Mouse (Mus musculus): Measurements from ENCODE around the gene Cyb561d1.

Gene Cyb561d1

GRCm38 (mm10) chr3:108203621-108204325, 2.8 kb upstream of the Cyb561d1 start:
- peak; percentile 74 to 81 for DNase-seq

GRCm38 (mm10) chr3:108203212-108203611, 2.2 kb upstream of the Cyb561d1 start:
- no peak for DNase-seq

DNA sequence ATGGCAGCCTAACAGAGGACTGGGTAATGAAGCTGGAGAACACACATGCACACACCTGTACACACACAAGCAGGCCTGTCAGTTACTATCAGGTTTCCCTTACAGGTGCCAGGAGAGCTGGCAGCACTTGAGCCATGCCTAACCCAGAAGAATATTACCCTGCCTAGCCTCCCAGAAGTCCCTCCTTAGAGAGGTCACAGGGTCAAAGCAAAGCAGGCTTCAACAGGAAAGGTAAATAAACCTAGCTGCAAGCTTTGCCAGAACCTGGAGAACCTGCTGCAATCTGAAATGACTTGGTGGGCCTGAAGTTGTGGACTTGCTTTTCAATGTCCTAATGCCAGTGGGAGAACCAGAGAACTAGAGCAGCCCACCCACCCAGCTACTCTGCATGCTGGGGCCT, 1.5 kb upstream of the Cyb561d1 start:
- DNase-seq: peak; percentile 72 to 86

DNA sequence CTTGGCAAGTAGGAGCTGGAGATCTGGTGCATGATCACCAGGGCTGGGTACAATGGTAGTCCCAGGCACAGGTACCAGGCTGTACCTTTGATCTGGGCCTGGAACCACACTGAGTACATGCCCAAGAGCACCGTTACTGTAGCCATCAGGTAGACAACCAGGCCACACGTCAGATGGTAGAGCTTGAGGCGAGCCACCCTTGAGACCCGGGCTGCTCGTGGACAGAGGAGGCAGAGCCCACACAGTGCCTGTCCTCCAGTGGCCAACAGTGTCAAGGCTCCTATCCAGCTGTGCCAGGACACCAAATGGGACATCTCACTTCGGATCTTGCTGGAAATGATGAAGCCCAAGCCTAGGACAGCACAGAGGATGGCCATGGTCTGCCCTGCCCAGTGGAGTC, 1.8 kb downstream of the Cyb561d1 start:
- no peak for DNase-seq

- DNase-seq: peak in 1 of 2 experiments; percentile 52
Measured at GRCm38 (mm10) chr3:108197066-108197497, 3.9 kb downstream of the Cyb561d1 start.

- DNase-seq: no peak
Measured at GRCm38 (mm10) chr3:108195941-108196590, 4.9 kb downstream of the Cyb561d1 start.

GRCm38 (mm10) chr3:108195287-108195686, 5.7 kb downstream of the Cyb561d1 start:
- DNase-seq: no peak

GRCm38 (mm10) chr3:108193686-108194085, 7.3 kb downstream of the Cyb561d1 start:
- DNase-seq: no peak

DNA sequence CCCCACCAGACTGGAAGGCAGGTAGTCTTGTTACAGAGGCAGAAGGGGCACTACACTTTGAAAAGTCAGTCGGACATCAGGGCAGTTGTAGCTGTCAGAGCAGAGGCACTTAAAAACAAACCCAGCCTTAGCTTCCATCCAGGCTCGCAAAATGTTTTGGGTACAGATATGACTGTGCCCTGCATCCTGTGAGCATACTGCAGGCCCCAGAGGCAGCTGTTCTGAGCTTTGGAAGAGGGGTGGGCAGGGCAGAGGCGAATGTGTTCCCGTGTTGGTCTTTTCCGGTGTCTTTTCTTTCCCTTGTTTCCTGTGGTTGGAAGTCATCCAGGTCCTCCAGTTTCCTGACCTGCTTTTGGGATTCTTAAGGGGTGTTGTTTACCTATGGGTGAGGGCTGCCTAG, 11.1 kb downstream of the Cyb561d1 start:
- DNase-seq: no peak

GRCm38 (mm10) chr3:108188716-108189490, 12.1 kb downstream of the Cyb561d1 start:
- DNase-seq: no peak

DNA sequence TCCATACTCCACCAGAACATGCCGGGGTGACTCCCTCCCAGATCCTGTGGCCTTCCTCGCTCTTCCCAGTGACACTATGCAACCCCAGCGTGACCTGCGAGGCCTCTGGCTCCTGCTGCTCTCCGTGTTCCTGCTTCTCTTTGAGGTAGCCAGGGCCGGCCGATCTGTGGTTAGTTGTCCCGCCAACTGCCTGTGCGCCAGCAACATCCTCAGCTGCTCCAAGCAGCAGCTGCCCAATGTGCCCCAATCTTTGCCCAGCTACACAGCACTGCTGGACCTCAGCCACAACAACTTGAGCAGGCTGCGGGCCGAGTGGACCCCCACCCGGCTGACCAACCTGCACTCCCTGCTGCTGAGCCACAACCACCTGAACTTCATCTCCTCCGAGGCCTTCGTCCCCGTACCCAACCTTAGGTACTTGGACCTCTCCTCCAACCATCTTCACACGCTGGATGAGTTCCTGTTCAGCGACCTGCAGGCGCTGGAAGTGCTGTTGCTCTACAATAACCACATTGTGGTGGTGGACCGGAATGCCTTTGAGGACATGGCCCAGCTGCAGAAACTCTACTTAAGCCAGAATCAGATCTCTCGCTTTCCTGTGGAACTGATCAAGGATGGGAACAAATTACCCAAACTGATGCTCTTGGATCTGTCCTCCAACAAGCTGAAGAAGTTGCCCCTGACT, 13.8 kb downstream of the Cyb561d1 start:
- DNase-seq: no peak

DNA sequence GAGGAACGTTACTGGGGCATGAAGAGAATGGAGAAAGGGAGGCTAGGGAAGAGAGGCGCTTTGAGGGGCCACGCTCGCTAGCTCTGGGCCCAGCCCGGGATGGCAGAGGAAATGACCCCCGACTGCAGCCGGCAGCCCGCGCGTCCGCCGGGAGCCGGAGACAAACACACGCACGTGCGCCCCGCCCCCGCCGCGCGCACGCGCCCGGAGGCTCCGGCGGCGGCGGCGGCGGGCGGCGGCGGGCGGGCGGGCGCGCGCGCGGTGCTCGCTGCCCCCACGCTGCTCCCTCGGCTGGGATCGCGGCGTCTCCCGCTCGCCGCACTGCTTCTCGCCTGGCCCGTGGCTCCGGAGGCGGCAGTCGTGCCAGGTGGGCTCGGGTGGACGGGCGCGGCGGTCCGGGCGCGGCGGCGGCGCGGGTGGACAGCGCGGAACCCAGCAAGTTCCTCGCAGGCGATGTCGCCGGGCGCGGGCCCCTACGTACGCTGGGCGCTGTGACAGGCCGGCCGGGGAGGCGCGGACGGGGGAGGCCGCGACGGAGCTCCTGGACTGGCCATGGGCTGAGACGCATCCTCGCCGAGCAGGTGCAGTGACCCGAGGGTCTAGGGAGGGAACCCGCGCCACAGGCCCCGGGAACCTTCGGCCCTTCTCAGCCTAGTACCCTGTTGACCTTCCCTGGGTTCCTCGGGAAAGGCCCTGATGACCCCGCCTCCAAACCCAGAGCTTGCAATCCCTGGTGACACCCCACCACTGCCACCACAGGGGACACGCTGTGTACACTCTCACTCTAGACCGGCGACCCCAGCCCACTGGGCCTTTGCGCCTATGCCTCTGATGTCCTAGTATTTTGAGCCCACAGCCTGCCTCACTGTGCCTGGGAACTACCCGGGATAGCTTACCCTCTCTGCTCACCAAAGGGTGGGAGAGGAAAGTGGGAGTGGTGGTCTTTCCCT, 14.6 kb downstream of the Cyb561d1 start, which contains the start of gene Amigo1:
Gene Amigo1 (plus strand): TSS at position 238 of the 950 bp plus-strand sequence.
- DNase-seq: peak; percentile 44

DNA sequence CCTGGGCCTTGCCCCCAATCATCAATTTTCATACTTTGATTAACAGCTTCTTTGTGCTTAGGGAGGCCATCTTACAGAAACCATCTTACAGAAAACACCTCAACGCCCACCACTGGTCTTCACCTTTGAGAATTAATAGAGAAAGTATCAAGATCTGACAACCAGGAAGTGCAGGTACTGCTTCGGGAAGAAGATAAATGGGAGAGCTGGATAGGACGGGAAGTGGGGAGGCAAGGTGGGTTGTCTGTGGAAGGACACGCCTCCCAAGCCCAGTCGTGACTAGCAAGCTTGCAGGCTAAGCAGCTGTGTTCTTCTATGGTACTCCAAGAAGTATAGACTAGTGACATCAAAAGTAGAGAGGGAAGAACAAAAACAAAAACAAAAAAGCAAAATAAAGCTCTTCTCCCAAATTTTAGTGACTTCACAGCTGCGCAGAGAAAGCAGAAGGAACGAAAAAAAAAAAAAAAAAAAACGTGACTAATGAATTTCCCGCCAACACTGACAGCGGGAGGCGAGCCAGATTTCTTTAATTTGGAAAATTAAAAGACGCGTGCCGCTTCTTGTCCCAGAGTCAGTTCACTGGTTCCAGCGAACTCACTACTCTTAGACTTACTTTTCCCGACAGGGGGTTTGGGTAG, 15.4 kb downstream of the Cyb561d1 start:
- DNase-seq: no peak

DNA sequence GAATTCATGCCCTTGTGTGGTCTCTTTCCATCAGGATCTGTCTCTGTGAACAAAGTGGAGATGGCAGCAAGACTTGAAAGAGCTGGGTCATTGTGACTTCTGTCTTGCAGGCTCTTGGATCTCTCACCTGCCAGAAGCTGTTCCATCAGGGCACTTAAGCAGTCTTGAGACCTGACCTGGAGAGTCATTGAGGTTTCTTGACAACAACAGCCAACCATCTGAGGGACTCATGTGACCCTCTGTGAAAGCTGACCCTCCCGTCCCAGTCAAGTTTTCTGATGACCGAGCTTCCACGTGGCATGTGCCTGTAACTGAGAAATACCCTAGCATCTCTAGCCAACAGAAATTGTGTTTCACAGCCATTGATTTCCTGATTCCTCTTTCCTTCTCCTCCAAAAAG, 16.3 kb downstream of the Cyb561d1 start:
- peak; percentile 76 to 82 for DNase-seq

GRCm38 (mm10) chr3:108180514-108180913, 20.5 kb downstream of the Cyb561d1 start:
- no peak for DNase-seq

GRCm38 (mm10) chr3:108178756-108179715, 22.0 kb downstream of the Cyb561d1 start:
- DNase-seq: no peak

- DNase-seq: no peak
Measured at GRCm38 (mm10) chr3:108174672-108175531, 26.1 kb downstream of the Cyb561d1 start.

DNA sequence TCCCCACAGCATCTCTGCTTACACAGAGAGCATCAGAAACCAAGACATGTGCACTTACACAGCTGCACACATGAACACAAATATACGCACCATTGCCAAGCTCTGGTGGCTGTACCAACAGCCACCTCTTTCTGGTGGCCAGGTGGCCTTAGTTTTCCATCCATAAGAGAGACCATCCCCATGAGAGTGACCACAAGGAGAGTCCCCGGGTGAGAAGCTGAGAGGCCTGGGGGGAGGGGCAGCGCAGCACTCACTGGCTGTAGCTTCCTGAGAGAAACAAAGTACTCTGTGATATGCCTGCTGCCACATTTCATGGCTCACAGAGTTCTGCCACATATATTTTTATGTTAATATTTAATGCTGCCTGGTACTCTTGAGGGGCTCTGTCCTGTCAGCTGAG, 31.8 kb downstream of the Cyb561d1 start:
- no peak for DNase-seq

- no peak for DNase-seq
Measured at GRCm38 (mm10) chr3:108167499-108167898, 33.5 kb downstream of the Cyb561d1 start.
